ENCODE assay signal across 28 mouse cellular contexts in the genomic region with DNA sequence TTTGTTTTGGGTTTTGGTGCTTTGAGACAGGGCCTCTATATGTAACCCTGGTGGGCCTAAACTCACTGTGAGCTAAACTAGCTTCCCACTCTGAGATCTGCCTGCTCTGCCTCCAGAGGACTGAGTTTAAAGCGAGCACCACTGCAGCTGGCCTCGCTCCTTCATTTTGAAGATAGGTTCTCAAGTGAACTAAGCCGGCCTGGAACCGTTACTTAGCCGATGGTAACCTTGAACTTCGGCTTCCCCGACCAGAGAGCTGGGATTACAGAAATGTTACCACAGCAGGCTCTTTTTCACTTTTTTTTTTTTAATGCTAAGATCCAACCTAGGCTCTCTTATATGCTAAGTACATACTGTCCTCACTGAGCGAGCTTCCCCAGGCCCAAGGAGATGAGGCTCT. TPM values are rescaled to one million over a fixed set of nuclear protein-coding genes. Genes with fewer than 3 reads are reported as not detected.
DNase-seq lines count a peak whose midpoint lies in the region; ATAC-seq and TF ChIP-seq lines count a peak whose summit lies in the region.
"Had no signal": no experiment of that assay in that cellular context is flagged by ENCODE, and none has a peak within 500 bp of the region (broad histone marks: within the 10 kb centered on the region; RNA-seq: fewer than 3 reads in every experiment).

No protein-coding gene starts in this region.

- H3K9ac ChIP-seq in liver, embryonic 15.5 days = peak overlapping the region; percentile 22; the same call in 1 of the 2 replicates
- H3K9ac ChIP-seq: embryonic facial prominence, embryonic 13.5 days; forebrain, embryonic 12.5 days; forebrain, postnatal 0 days; heart, embryonic 12.5 days; hindbrain, embryonic 14.5 days; lung, embryonic 14.5 days; midbrain, embryonic 13.5 days; neural tube, embryonic 13.5 days; stomach, embryonic 15.5 days had no signal

- 0 out of 2 replicates have a peak, but pooled peaks have one; percentile 20 for ATAC-seq in common myeloid progenitor, adult 5-6 weeks (replicated peaks; ENCODE audit: low read depth, poor library complexity, severe bottlenecking)
- no peak for ATAC-seq in liver, embryonic 15.5 days (ENCODE audit: insufficient read depth)
- ATAC-seq: forebrain, postnatal 0 days; midbrain, embryonic 13.5 days had no signal

- H3K27me3 ChIP-seq in liver, embryonic 15.5 days = no peaks in the 10 kb centered on the region
- H3K27me3 ChIP-seq: embryonic facial prominence, embryonic 13.5 days; forebrain, embryonic 12.5 days; heart, embryonic 12.5 days; midbrain, embryonic 13.5 days; neural tube, embryonic 13.5 days; stomach, embryonic 15.5 days had no signal

- no peak for TF ChIP-seq CTCF in gastrocnemius, adult 2 months (IDR thresholded peaks at IDR 0.05)

- H3K4me3 ChIP-seq in gastrocnemius, adult 2 months = no peak overlapping the region
- no peak overlapping the region for H3K4me3 ChIP-seq in liver, embryonic 15.5 days (replicated peaks)
- H3K4me3 ChIP-seq: embryonic facial prominence, embryonic 13.5 days; forebrain, embryonic 12.5 days; heart, adult 2 months; heart, embryonic 12.5 days; left cerebral cortex, adult 2 months; midbrain, embryonic 13.5 days; neural tube, embryonic 13.5 days; stomach, embryonic 15.5 days had no signal

- H3K4me2 ChIP-seq in liver, embryonic 15.5 days = peak overlapping the region; percentile 42
- H3K4me2 ChIP-seq: embryonic facial prominence, embryonic 13.5 days; forebrain, embryonic 12.5 days; heart, embryonic 12.5 days; hindbrain, embryonic 14.5 days; lung, embryonic 14.5 days; midbrain, embryonic 13.5 days; neural tube, embryonic 13.5 days; stomach, embryonic 15.5 days had no signal

- H3K27ac ChIP-seq in gastrocnemius, adult 2 months = peak overlapping the region; percentile 24; the same call in 1 of the 2 replicates
- H3K27ac ChIP-seq in liver, embryonic 15.5 days (replicated peaks) = peak overlapping the region; percentile 71
- H3K27ac ChIP-seq: embryonic facial prominence, embryonic 13.5 days; forebrain, embryonic 12.5 days; heart, adult 2 months; hindbrain, embryonic 14.5 days; left cerebral cortex, adult 2 months; midbrain, embryonic 13.5 days; neural tube, embryonic 13.5 days; stomach, embryonic 15.5 days had no signal

- no peak for DNase-seq in gastrocnemius, adult 2 months
- no peak for DNase-seq in gastrocnemius, adult 18-20 months (ENCODE audit: low spot score)
- DNase-seq in R1 (ENCODE audit: low read depth, low spot score) = peak; percentile 61
- DNase-seq in spleen, postnatal 36 days (ENCODE audit: low spot score in 2 of 2) = no peak
- DNase-seq in left cerebral cortex, adult 18-20 months (ENCODE audit: low spot score in 2 of 2) = no peak
- no peak for DNase-seq in layer of hippocampus, postnatal 10 days (ENCODE audit: low spot score in 2 of 2)
- DNase-seq: cerebellum, adult 11 months; cerebellum, adult 9-10 months; cerebellum, postnatal 36 days; embryo, embryonic 11 days; forebrain, postnatal 0 days; gastrocnemius, postnatal 25 days; heart, adult 2 months; heart, postnatal 10 days; kidney, adult 11 months; kidney, postnatal 14 days; layer of hippocampus, adult 9-11 months; lung, embryonic 14.5 days had no signal

- H3K36me3 ChIP-seq in liver, embryonic 15.5 days (replicated peaks) = peaks cover 33% of the 10 kb centered on the region
- H3K36me3 ChIP-seq: forebrain, embryonic 12.5 days; stomach, embryonic 15.5 days had no signal

- intact Hi-C loops in gastrocnemius, adult 2 months (cut with DNase I) = no loop called here

- H3K9me3 ChIP-seq in liver, embryonic 15.5 days (replicated peaks) = no peaks in the 10 kb centered on the region
- H3K9me3 ChIP-seq: embryonic facial prominence, embryonic 13.5 days; forebrain, embryonic 12.5 days; heart, embryonic 12.5 days; midbrain, embryonic 13.5 days; neural tube, embryonic 13.5 days; stomach, embryonic 15.5 days had no signal

- H3K4me1 ChIP-seq in liver, embryonic 15.5 days (replicated peaks) = peaks cover 79% of the 10 kb centered on the region
- H3K4me1 ChIP-seq: neural tube, embryonic 13.5 days; stomach, embryonic 15.5 days had no signal

- 83% methylated on average over 8 of the region's 8 CpGs for WGBS in liver, embryonic 15.5 days (ENCODE audit: insufficient replicate concordance)

RNA-seq across cellular contexts. Expression of a gene that starts 12.1 kb away (rescaled TPM):
- 1 to 10 TPM; 4.0 to 7.1 TPM for total RNA-seq in gastrocnemius, adult 2 months (2021)
- 1 to 10 TPM; 4.2 to 5.5 TPM for total RNA-seq in gastrocnemius, adult 18-20 months (2021)
- 4.8 and 5.3 TPM in 2 replicates for total RNA-seq in common myeloid progenitor, adult 5-6 weeks (2017)
- polyA plus RNA-seq in liver, embryonic 15.5 days (2015; fragmentation: Nextera tagmentation; extraction: Ambion mirVana) = 6.6 and 7.9 TPM in 2 replicates
- 10 to 100 TPM; 62.8 to 66.6 TPM for total RNA-seq in left cerebral cortex, adult 18-20 months (2021)
- total RNA-seq in layer of hippocampus, postnatal 10 days (2021) = 10 to 100 TPM; 77.7 to 87.8 TPM

RNA-seq across cellular contexts. Expression of a gene that starts 16.1 kb away (rescaled TPM):
- total RNA-seq in gastrocnemius, adult 2 months (2021) = under 1 TPM; 0.31 to 0.39 TPM
- under 1 TPM; 0.21 to 0.31 TPM for total RNA-seq in gastrocnemius, adult 18-20 months (2021)
- total RNA-seq in common myeloid progenitor, adult 5-6 weeks (2017) = 0.10 and 0.50 TPM in 2 replicates
- 1.1 and 1.2 TPM in 2 replicates for polyA plus RNA-seq in liver, embryonic 15.5 days (2015; fragmentation: Nextera tagmentation; extraction: Ambion mirVana)
- 1 to 10 TPM; 8.1 to 8.5 TPM for total RNA-seq in left cerebral cortex, adult 18-20 months (2021)
- total RNA-seq in layer of hippocampus, postnatal 10 days (2021) = 10 to 100 TPM; 13.5 to 14.4 TPM

RNA-seq across cellular contexts. Expression of a gene that starts 23.8 kb away (rescaled TPM):
- total RNA-seq in gastrocnemius, adult 2 months (2021) = 100 to 1,000 TPM; 147 to 152 TPM
- total RNA-seq in gastrocnemius, adult 18-20 months (2021) = 100 to 1,000 TPM; 151 to 164 TPM
- total RNA-seq in common myeloid progenitor, adult 5-6 weeks (2017) = 81.5 and 89.8 TPM in 2 replicates
- polyA plus RNA-seq in liver, embryonic 15.5 days (2015; fragmentation: Nextera tagmentation; extraction: Ambion mirVana) = 362 and 405 TPM in 2 replicates
- 1,000 to 10,000 TPM; 1,209 to 1,218 TPM for total RNA-seq in left cerebral cortex, adult 18-20 months (2021)
- total RNA-seq in layer of hippocampus, postnatal 10 days (2021) = 1,000 to 10,000 TPM; 1,281 to 1,362 TPM

RNA-seq across cellular contexts. Expression of a gene that starts 27.4 kb away (rescaled TPM):
- total RNA-seq in gastrocnemius, adult 2 months (2021) = 1 to 10 TPM; 1.4 to 2.5 TPM
- total RNA-seq in gastrocnemius, adult 18-20 months (2021) = 1 to 10 TPM; 1.2 to 1.5 TPM
- 17.4 and 18.4 TPM in 2 replicates for total RNA-seq in common myeloid progenitor, adult 5-6 weeks (2017)
- polyA plus RNA-seq in liver, embryonic 15.5 days (2015; fragmentation: Nextera tagmentation; extraction: Ambion mirVana) = 8.2 and 9.6 TPM in 2 replicates
- total RNA-seq in left cerebral cortex, adult 18-20 months (2021) = 10 to 100 TPM in 1 of 2 experiments, 1 to 10 TPM in 1; 9.0 to 10.4 TPM
- total RNA-seq in layer of hippocampus, postnatal 10 days (2021) = 10 to 100 TPM in 1 of 2 experiments, 1 to 10 TPM in 1; 9.1 to 13.0 TPM

RNA-seq across cellular contexts. Expression of a gene that starts 29.7 kb away (rescaled TPM):
- total RNA-seq in gastrocnemius, adult 2 months (2021) = 1 to 10 TPM; 8.4 to 8.8 TPM
- total RNA-seq in gastrocnemius, adult 18-20 months (2021) = 1 to 10 TPM; 9.1 to 9.2 TPM
- 22.5 and 23.0 TPM in 2 replicates for total RNA-seq in common myeloid progenitor, adult 5-6 weeks (2017)
- polyA plus RNA-seq in liver, embryonic 15.5 days (2015; fragmentation: Nextera tagmentation; extraction: Ambion mirVana) = 21.4 and 23.6 TPM in 2 replicates
- total RNA-seq in left cerebral cortex, adult 18-20 months (2021) = 10 to 100 TPM; 27.3 to 38.0 TPM
- total RNA-seq in layer of hippocampus, postnatal 10 days (2021) = 10 to 100 TPM; 33.8 to 40.1 TPM

Comparison
In these comparisons a context has a peak if more than half of its experiments do, and no peak if none do; other contexts are left out.
1. RNA of a gene that starts 12.1 kb away (total RNA-seq): 77.7 to 87.8 TPM in layer of hippocampus, postnatal 10 days and 62.8 to 66.6 TPM in left cerebral cortex, adult 18-20 months; 4.0 to 7.1 TPM in gastrocnemius, adult 2 months, 4.2 to 5.5 TPM in gastrocnemius, adult 18-20 months and 4.8 to 5.3 TPM in common myeloid progenitor, adult 5-6 weeks; every median in the first group is over 4 times any median in the second.
2. RNA of a gene that starts 23.8 kb away (total RNA-seq): 1,281 to 1,362 TPM in layer of hippocampus, postnatal 10 days and 1,209 to 1,218 TPM in left cerebral cortex, adult 18-20 months; 151 to 164 TPM in gastrocnemius, adult 18-20 months, 147 to 152 TPM in gastrocnemius, adult 2 months and 81.5 to 89.8 TPM in common myeloid progenitor, adult 5-6 weeks; every median in the first group is over 4 times any median in the second.